Mouse (Mus musculus) liver, adult 2 months (tissue): ENCODE measurements around the gene Hoxc5. TPM values are rescaled to one million over a fixed set of nuclear protein-coding genes. Genes with fewer than 3 reads are reported as not detected.

Experiments used
- DNase-seq: peaks from one replicate; pipeline ENCODE4 v3.0.0-alpha.2; 2011; ENCODE audit warnings: low read depth, low spot score; ENCODE audit errors: extremely low read depth
- H3K27ac ChIP-seq: fragments of 200-500 bp; replicated peaks from 2 replicates; pipeline ENCODE4 v1.5.1; 2012; ENCODE audit warnings: low read depth, mild to moderate bottlenecking, control low read depth, inconsistent platforms, low read length; ENCODE audit not compliant: insufficient read depth
- H3K27me3 ChIP-seq: fragments of 200-500 bp; 2 replicates; pipeline ENCODE4 v1.6.1; 2012; ENCODE audit warnings: mild to moderate bottlenecking, moderate library complexity, low read length, inconsistent platforms; ENCODE audit not compliant: control insufficient read depth, insufficient read depth
- H3K36me3 ChIP-seq: fragments of 200-500 bp; 2 replicates; pipeline ENCODE4 v1.6.1; 2012; ENCODE audit warnings: low read length, inconsistent platforms; ENCODE audit not compliant: control insufficient read depth, insufficient read depth
- H3K4me1 ChIP-seq: fragments of 200-500 bp; 2 replicates; pipeline ENCODE4 v1.6.1; 2011; ENCODE audit warnings: low read length; ENCODE audit not compliant: control insufficient read depth, insufficient read depth
- H3K4me3 ChIP-seq: fragments of 200-500 bp; 2 replicates; pipeline ENCODE4 v1.5.1; 2011; ENCODE audit warnings: low read depth, mild to moderate bottlenecking, control low read depth, low read length, moderate library complexity; ENCODE audit not compliant: insufficient read depth
- H3K79me2 ChIP-seq: fragments of 200-500 bp; 2 replicates; pipeline ENCODE4 v1.6.1; 2012; ENCODE audit warnings: inconsistent platforms, mild to moderate bottlenecking, low read length, moderate library complexity; ENCODE audit not compliant: control insufficient read depth, insufficient read depth
- H3K9ac ChIP-seq: fragments of 200-500 bp; 2 replicates; pipeline ENCODE4 v1.6.1; 2012; ENCODE audit warnings: low read depth, mild to moderate bottlenecking, control low read depth, inconsistent platforms, low read length
- CTCF ChIP-seq: fragments of 200-500 bp; IDR thresholded peaks from 2 replicates; pipeline ENCODE4 v1.5.1; 2011; ENCODE audit warnings: low read depth, low read length, control low read depth
- POLR2A ChIP-seq: fragments of 200-500 bp; IDR thresholded peaks from 2 replicates; pipeline ENCODE4 v1.6.1; 2011; ENCODE audit warnings: low read length, control low read depth; ENCODE audit not compliant: insufficient read depth; ENCODE audit errors: extremely low read depth
- WGBS: fragments of 180-500 bp; shearing (Covaris S2); methylation state at CpG from one replicate; pipeline ENCODE4 v1.1.7; 2018; 5-methylcytosine and 5-hydroxymethylcytosine counted together
- polyA plus RNA-seq: library from polyadenylated mRNA; depleted of rRNA; stranded (reverse); fragments of >200 nt; gene quantifications from 2 replicates; pipeline ENCODE4 v1.2.3, GENCODE M21; 2012
- total RNA-seq: library from RNA; depleted of rRNA; stranded (reverse); fragments of >200 nt; gene quantifications from 2 replicates; pipeline ENCODE4 v1.2.3, GENCODE M21; 2014

The Hoxc5 gene
- total and polyA plus RNA-seq, 2 experiments = under 0.01 TPM; not detected in 1

- Histone ChIP-seq H3K36me3 (no peaks in the 10 kb centered on the region), H3K27me3 (peaks cover 33% of the 10 kb centered on the region), H3K4me1 (no peaks in the 10 kb centered on the region), H3K27ac (no peak overlapping the region), H3K9ac (no peak overlapping the region), H3K79me2 (no peaks in the 10 kb centered on the region), H3K4me3 (no peak overlapping the region)
- no peak for DNase-seq
- 10% methylated on average over 26 of the region's 26 CpGs for WGBS
- TF ChIP-seq POLR2A (no peak), CTCF (no peak)
Observed at GRCm38 (mm10) chr15:102965003-102965891, 2.0 kb upstream of the Hoxc5 start.

- H3K27ac ChIP-seq = no peak overlapping the region
- H3K36me3 ChIP-seq = no peaks in the 10 kb centered on the region
- DNase-seq = peak; percentile 7
- 9% methylated on average over 28 of the region's 30 CpGs for WGBS
- no peaks in the 10 kb centered on the region for H3K4me1 ChIP-seq
- no peaks in the 10 kb centered on the region for H3K79me2 ChIP-seq
- H3K9ac ChIP-seq = no peak overlapping the region
- H3K27me3 ChIP-seq = peaks cover 32% of the 10 kb centered on the region
- peak; percentile 67 for TF ChIP-seq CTCF
- TF ChIP-seq POLR2A = no peak
- H3K4me3 ChIP-seq = no peak overlapping the region
Observed at GRCm38 (mm10) chr15:102965892-102966775, 1.1 kb upstream of the Hoxc5 start.

- no peak for DNase-seq
Observed at GRCm38 (mm10) chr15:102966776-102967311, 399 bp upstream of the Hoxc5 start, which contains the start of gene Hoxc10. Hoxc10 (plus strand) TSS chr15:102966796.

GRCm38 (mm10) chr15:102967511-102968397, 511 bp downstream of the Hoxc5 start:
- H3K27me3 ChIP-seq = peaks cover 38% of the 10 kb centered on the region
- H3K79me2 ChIP-seq = no peaks in the 10 kb centered on the region
- no peaks in the 10 kb centered on the region for H3K4me1 ChIP-seq
- H3K36me3 ChIP-seq = no peaks in the 10 kb centered on the region
- no peak for DNase-seq
- WGBS = 8% methylated on average over 34 of the region's 34 CpGs
- no peak overlapping the region for H3K27ac ChIP-seq
- TF ChIP-seq CTCF = no peak
- no peak for TF ChIP-seq POLR2A
- no peak overlapping the region for H3K9ac ChIP-seq
- no peak overlapping the region for H3K4me3 ChIP-seq

More at GRCm38 (mm10) chr15:102966776-102967311, 399 bp upstream of the Hoxc5 start, which contains the start of gene Hoxc10:
- Histone ChIP-seq H3K27ac (no peak within 1 kb of the TSS), H3K4me3 (no peak within 1 kb of the TSS), H3K9ac (no peak within 1 kb of the TSS), H3K4me1 (no peaks in the 10 kb centered on the region), H3K36me3 (no peaks in the 10 kb centered on the region), H3K79me2 (no peaks in the 10 kb centered on the region), H3K27me3 (peaks cover 33% of the 10 kb centered on the region)
- WGBS = 10% methylated on average over 27 of the region's 27 CpGs
- TF ChIP-seq POLR2A (no peak), CTCF (no peak)

GRCm38 (mm10) chr15:102969296-102969695, 2.1 kb downstream of the Hoxc5 start:
- Histone ChIP-seq H3K27me3 (peaks cover 36% of the 10 kb centered on the region), H3K27ac (no peak overlapping the region)

More at GRCm38 (mm10) chr15:102969296-102969695, 2.1 kb downstream of the Hoxc5 start:
- H3K4me1 ChIP-seq = no peaks in the 10 kb centered on the region
- WGBS = 23% methylated on average over 1 of the region's 1 CpGs
- no peak overlapping the region for H3K9ac ChIP-seq
- no peak for DNase-seq
- no peak overlapping the region for H3K4me3 ChIP-seq
- no peaks in the 10 kb centered on the region for H3K36me3 ChIP-seq
- H3K79me2 ChIP-seq = no peaks in the 10 kb centered on the region
- TF ChIP-seq CTCF = no peak
- no peak for TF ChIP-seq POLR2A
